8 mouse cellular contexts compared by ENCODE assay signal in genomic region chr14:11551892-11552291, GRCm38 (mm10). TPM values are rescaled to one million over a fixed set of nuclear protein-coding genes. Genes with fewer than 3 reads are reported as not detected.
DNase-seq lines count a peak whose midpoint lies in the region; ATAC-seq and TF ChIP-seq lines count a peak whose summit lies in the region.

No protein-coding gene starts in this region.

- ATAC-seq in forebrain, postnatal 0 days, result no peak
- no peak for ATAC-seq in liver, embryonic 15.5 days (ENCODE audit: insufficient read depth)
- ATAC-seq in stomach, embryonic 14.5 days (ENCODE audit: insufficient number of reproducible peaks, insufficient read depth, low FRiP score, low read depth), result no peak

- peak overlapping the region; percentile 94 for H3K4me3 ChIP-seq in layer of hippocampus, adult 2 months
- peak overlapping the region; percentile 67; the same call in 1 of the 2 replicates for H3K4me3 ChIP-seq in forebrain, postnatal 0 days (ENCODE audit: low read depth, low read length)
- peak overlapping the region; percentile 55 for H3K4me3 ChIP-seq in liver, embryonic 15.5 days (replicated peaks)
- H3K4me3 ChIP-seq in stomach, embryonic 14.5 days (ENCODE audit: low read depth, low read length), result peak overlapping the region; percentile 84

- H3K4me2 ChIP-seq in forebrain, postnatal 0 days (ENCODE audit: low read depth), result peak overlapping the region; percentile 73
- peak overlapping the region; percentile 64 for H3K4me2 ChIP-seq in liver, embryonic 15.5 days
- peak overlapping the region; percentile 98 for H3K4me2 ChIP-seq in stomach, embryonic 14.5 days (replicated peaks; ENCODE audit: low read depth, low read length)

- WGBS in forebrain, postnatal 0 days, result 38% methylated on average over 11 of the region's 11 CpGs
- WGBS in liver, embryonic 15.5 days (ENCODE audit: insufficient replicate concordance), result 6% methylated on average over 11 of the region's 11 CpGs
- 18% methylated on average over 11 of the region's 11 CpGs for WGBS in stomach, embryonic 14.5 days

- H3K36me3 ChIP-seq in forebrain, postnatal 0 days (ENCODE audit: insufficient read depth), result no peaks in the 10 kb centered on the region
- H3K36me3 ChIP-seq in liver, embryonic 15.5 days (replicated peaks), result no peaks in the 10 kb centered on the region
- no peaks in the 10 kb centered on the region for H3K36me3 ChIP-seq in stomach, embryonic 14.5 days (ENCODE audit: control insufficient read depth, insufficient read depth, low read length)

- H3K27ac ChIP-seq in layer of hippocampus, adult 2 months, result no peak overlapping the region
- no peak overlapping the region for H3K27ac ChIP-seq in forebrain, postnatal 0 days (ENCODE audit: low read depth, low read length)
- no peak overlapping the region for H3K27ac ChIP-seq in liver, embryonic 15.5 days (replicated peaks)
- H3K27ac ChIP-seq in stomach, embryonic 14.5 days (ENCODE audit: low read length), result no peak overlapping the region; the same call in 1 of the 2 replicates

- H3K9me3 ChIP-seq in forebrain, postnatal 0 days (ENCODE audit: low read length), result no peaks in the 10 kb centered on the region
- no peaks in the 10 kb centered on the region for H3K9me3 ChIP-seq in liver, embryonic 15.5 days (replicated peaks)
- no peaks in the 10 kb centered on the region for H3K9me3 ChIP-seq in stomach, embryonic 14.5 days (ENCODE audit: control insufficient read depth, low read depth, low read length)

- TF ChIP-seq CTCF in layer of hippocampus, adult 2 months (conservative IDR thresholded peaks at IDR 0.05), result no peak
- no peak for TF ChIP-seq CTCF in forebrain, postnatal 0 days (IDR thresholded peaks at IDR 0.05; ENCODE audit: low read depth)

- H3K4me1 ChIP-seq in forebrain, postnatal 0 days (ENCODE audit: insufficient read depth), result peaks cover 8% of the 10 kb centered on the region; the same call in 1 of the 2 replicates
- peaks cover 3% of the 10 kb centered on the region; the same call in 1 of the 2 replicates for H3K4me1 ChIP-seq in liver, embryonic 15.5 days (replicated peaks)
- H3K4me1 ChIP-seq in stomach, embryonic 14.5 days (ENCODE audit: control insufficient read depth, insufficient read depth, low read length), result peaks cover 15% of the 10 kb centered on the region

- no peaks in the 10 kb centered on the region for H3K27me3 ChIP-seq in forebrain, postnatal 0 days (ENCODE audit: insufficient read depth, low read length)
- peaks cover 58% of the 10 kb centered on the region for H3K27me3 ChIP-seq in liver, embryonic 15.5 days
- no peaks in the 10 kb centered on the region for H3K27me3 ChIP-seq in stomach, embryonic 14.5 days (ENCODE audit: control insufficient read depth, insufficient read depth, low read length)

- DNase-seq in layer of hippocampus, adult 2 months (ENCODE audit: low spot score in 2 of 2), result no peak
- DNase-seq in layer of hippocampus, adult 18-20 months (ENCODE audit: low spot score in 2 of 2), result no peak
- DNase-seq in forebrain, postnatal 0 days, result no peak
- no peak for DNase-seq in adrenal gland, postnatal 25 days
- no peak for DNase-seq in thymus, postnatal 10 days (ENCODE audit: low spot score in 2 of 2)
- no peak for DNase-seq in kidney, adult 11 months

- H3K9ac ChIP-seq in forebrain, postnatal 0 days, result peak overlapping the region; percentile 72; the same call in 1 of the 2 replicates
- H3K9ac ChIP-seq in liver, embryonic 15.5 days, result no peak overlapping the region
- no peak overlapping the region for H3K9ac ChIP-seq in stomach, embryonic 14.5 days (replicated peaks; ENCODE audit: low read depth, low read length)

RNA-seq across cellular contexts. Expression of gene Ptprg, which starts 1.4 kb away (rescaled TPM):
- total RNA-seq in layer of hippocampus, adult 2 months (2021), result 100 to 1,000 TPM; 106 to 112 TPM
- 100 to 1,000 TPM; 100 to 102 TPM for total RNA-seq in layer of hippocampus, adult 18-20 months (2021)
- total RNA-seq in forebrain, postnatal 0 days (2014; rRNA removed), result 60.4 and 88.7 TPM in 2 replicates
- 18.0 and 28.5 TPM in 2 replicates for polyA plus RNA-seq in forebrain, postnatal 0 days (2015; fragmentation: Nextera tagmentation; extraction: Ambion mirVana)
- polyA plus RNA-seq in liver, embryonic 15.5 days (2015; fragmentation: Nextera tagmentation; extraction: Ambion mirVana), result 1.3 and 3.0 TPM in 2 replicates
- polyA plus RNA-seq in stomach, embryonic 14.5 days (2014; fragmentation: Nextera tagmentation; extraction: Ambion mirVana), result 29.2 and 31.3 TPM in 2 replicates
- 88.7 and 106 TPM in 2 replicates for total RNA-seq in adrenal gland, postnatal 25 days (2021)
